ENCODE assay signal across 8 mouse cellular contexts in genomic region chr12:12580763-12581178, GRCm38 (mm10).
DNase-seq lines count a peak whose midpoint lies in the region; ATAC-seq lines count a peak whose summit lies in the region.

No protein-coding gene starts in this region.

- no peak overlapping the region for H3K4me2 ChIP-seq in hindbrain, embryonic 12.5 days (replicated peaks)
- no peak overlapping the region for H3K4me2 ChIP-seq in hindbrain, embryonic 16.5 days (ENCODE audit: low read length)
- H3K4me2 ChIP-seq in forebrain, embryonic 15.5 days (replicated peaks): no peak overlapping the region

- WGBS in hindbrain, embryonic 12.5 days: 11% methylated on average over 8 of the region's 8 CpGs
- 8% methylated on average over 8 of the region's 8 CpGs for WGBS in hindbrain, embryonic 16.5 days
- WGBS in forebrain, embryonic 15.5 days: 2% methylated on average over 8 of the region's 8 CpGs

- peak; percentile 56 for DNase-seq in lung, postnatal 36 days
- peak; percentile 35 to 81 for DNase-seq in spleen, postnatal 10 days (ENCODE audit: low spot score in 2 of 2)
- no peak for DNase-seq in kidney, adult 18-20 months
- DNase-seq in frontal cortex, adult 2 months (ENCODE audit: extremely low spot score in 1 of 2, low spot score in 1 of 2): no peak
- DNase-seq in cerebellum, adult 9-10 months: no peak

- H3K4me1 ChIP-seq in hindbrain, embryonic 12.5 days: peaks cover 20% of the 10 kb centered on the region
- H3K4me1 ChIP-seq in hindbrain, embryonic 16.5 days (ENCODE audit: control insufficient read depth, insufficient read depth, low read depth, low read length): no peaks in the 10 kb centered on the region
- H3K4me1 ChIP-seq in forebrain, embryonic 15.5 days: peaks cover 42% of the 10 kb centered on the region

- ATAC-seq in hindbrain, embryonic 12.5 days (ENCODE audit: low FRiP score): peak; percentile 39; the same call in 1 of the 2 replicates
- ATAC-seq in hindbrain, embryonic 16.5 days: no peak
- ATAC-seq in forebrain, embryonic 15.5 days (replicated peaks): no peak; the same call in 1 of the 2 replicates

- no peaks in the 10 kb centered on the region for H3K27me3 ChIP-seq in hindbrain, embryonic 12.5 days
- no peaks in the 10 kb centered on the region for H3K27me3 ChIP-seq in hindbrain, embryonic 16.5 days (replicated peaks; ENCODE audit: control insufficient read depth, insufficient read depth, low read length)
- H3K27me3 ChIP-seq in forebrain, embryonic 15.5 days: no peaks in the 10 kb centered on the region

- no peaks in the 10 kb centered on the region for H3K36me3 ChIP-seq in hindbrain, embryonic 12.5 days
- H3K36me3 ChIP-seq in hindbrain, embryonic 16.5 days (ENCODE audit: control insufficient read depth, insufficient read depth, low read length): no peaks in the 10 kb centered on the region
- no peaks in the 10 kb centered on the region for H3K36me3 ChIP-seq in forebrain, embryonic 15.5 days

- H3K27ac ChIP-seq in hindbrain, embryonic 12.5 days: no peak overlapping the region
- no peak overlapping the region for H3K27ac ChIP-seq in hindbrain, embryonic 16.5 days (ENCODE audit: low read depth, low read length)
- H3K27ac ChIP-seq in forebrain, embryonic 15.5 days (replicated peaks): peak overlapping the region; percentile 55; the same call in 1 of the 2 replicates

- H3K4me3 ChIP-seq in hindbrain, embryonic 12.5 days: no peak overlapping the region
- no peak overlapping the region for H3K4me3 ChIP-seq in hindbrain, embryonic 16.5 days (ENCODE audit: low read length)
- no peak overlapping the region for H3K4me3 ChIP-seq in forebrain, embryonic 15.5 days

- no peak overlapping the region for H3K9ac ChIP-seq in hindbrain, embryonic 12.5 days
- no peak overlapping the region for H3K9ac ChIP-seq in hindbrain, embryonic 16.5 days (ENCODE audit: low read depth, low read length)
- H3K9ac ChIP-seq in forebrain, embryonic 15.5 days (replicated peaks): no peak overlapping the region

- no peaks in the 10 kb centered on the region for H3K9me3 ChIP-seq in hindbrain, embryonic 12.5 days (replicated peaks)
- no peaks in the 10 kb centered on the region for H3K9me3 ChIP-seq in hindbrain, embryonic 16.5 days (ENCODE audit: control insufficient read depth, low read length)
- H3K9me3 ChIP-seq in forebrain, embryonic 15.5 days: no peaks in the 10 kb centered on the region

Comparison
In these comparisons a context has a peak if more than half of its experiments do, and no peak if none do; other contexts are left out.
1. DNase-seq: peak in lung, postnatal 36 days (single experiment) and spleen, postnatal 10 days (2 of 2); none in kidney, adult 18-20 months (single experiment), frontal cortex, adult 2 months (0 of 2) and cerebellum, adult 9-10 months (single experiment).